Mouse (Mus musculus) testis, adult 2 months (tissue): ENCODE results near the gene Mmp28.

Experiments used
- CTCF ChIP-seq: fragments of 200-500 bp; IDR thresholded peaks from 2 replicates; pipeline ENCODE4 v1.5.1; 2012; ENCODE audit warnings: low read depth, mild to moderate bottlenecking, inconsistent platforms, low read length, moderate library complexity; ENCODE audit not compliant: control insufficient read depth, insufficient read depth, insufficient replicate concordance
- POLR2A ChIP-seq: fragments of 200-500 bp; IDR thresholded peaks from 2 replicates; pipeline ENCODE4 v1.6.1; 2012; ENCODE audit warnings: low read depth, mild to moderate bottlenecking, inconsistent platforms, low read length, moderate library complexity; ENCODE audit not compliant: control insufficient read depth

GRCm38 (mm10) chr11:83457257-83457656, 5.6 kb downstream of the Mmp28 start:
- TF ChIP-seq CTCF (no peak), POLR2A (no peak)
